Mouse (Mus musculus): ENCODE data around the gene Napsa.

DNA sequence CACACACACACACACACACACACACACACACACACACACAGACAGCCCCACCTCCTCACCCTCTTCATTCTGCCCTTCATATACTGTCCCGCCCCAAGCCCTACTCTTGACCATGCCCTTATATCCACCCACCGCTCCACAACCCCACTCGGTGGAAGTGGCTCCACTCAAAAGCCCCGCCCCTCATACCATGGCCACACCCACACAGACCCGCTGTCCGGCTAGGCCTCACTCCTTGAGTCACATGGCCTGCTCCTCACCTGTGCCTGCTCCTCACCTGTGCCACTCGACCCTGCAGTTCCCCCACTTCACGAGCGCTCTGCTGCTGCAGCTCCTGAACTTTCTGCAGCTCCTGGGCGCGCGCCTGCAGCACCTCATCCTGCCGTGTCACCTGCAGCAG is 58.3 kb downstream of the Napsa start:
- TF ChIP-seq POLR2A (IDR thresholded peaks at IDR 0.05; ENCODE audit: low read depth, low read length) (no peak), CTCF (IDR thresholded peaks at IDR 0.05; ENCODE audit: extremely low read depth, insufficient read depth, insufficient read length, insufficient replicate concordance) (no peak)
